Mouse (Mus musculus) spleen, adult 2 months (tissue): Measurements from ENCODE around the gene Amph.
"Not testable (repeated sequence)": the region's sequence is repeated elsewhere in the genome, so short reads cannot be mapped to it uniquely, and the experiment has no call there.

Experiments
- CTCF ChIP-seq: fragments of 200-500 bp; IDR thresholded peaks from 2 replicates; pipeline ENCODE4 v1.5.1; 2011; ENCODE audit warnings: mild to moderate bottlenecking, inconsistent platforms; ENCODE audit not compliant: insufficient read depth, insufficient read length, insufficient replicate concordance; ENCODE audit errors: extremely low read depth
- POLR2A ChIP-seq: fragments of 200-500 bp; IDR thresholded peaks from 2 replicates; pipeline ENCODE4 v1.6.1; 2011; ENCODE audit warnings: low read depth, low read length, inconsistent platforms

GRCm38 (mm10) chr13:19114761-19115160 is 166.8 kb downstream of the Amph start:
- not testable (repeated sequence) for TF ChIP-seq CTCF, POLR2A
